Mouse (Mus musculus) neural tube, embryonic 13.5 days (tissue): ENCODE results near the gene Map3k11. TPM values are rescaled to one million over a fixed set of nuclear protein-coding genes. Genes with fewer than 3 reads are reported as not detected.

ENCODE experiments used
- ATAC-seq: fragments of 200-750 bp; cut with Nextera tagmentation; 2 replicates; pipeline ENCODE4 v1.8.0; 2017; ENCODE audit warnings: low read depth, mild to moderate bottlenecking, moderate TSS enrichment, moderate library complexity
- H3K27ac ChIP-seq: fragments of 300-500 bp; sonication (generic); replicated peaks from 2 replicates; pipeline ENCODE4 v1.5.1; 2015; ENCODE audit warnings: moderate library complexity, mild to moderate bottlenecking, inconsistent platforms
- H3K27me3 ChIP-seq: fragments of 300-500 bp; sonication (generic); 2 replicates; pipeline ENCODE4 v1.6.1; 2015; ENCODE audit warnings: mild to moderate bottlenecking, inconsistent platforms
- H3K36me3 ChIP-seq: fragments of 300-500 bp; sonication (generic); 2 replicates; pipeline ENCODE4 v1.6.1; 2015; ENCODE audit warnings: mild to moderate bottlenecking, inconsistent platforms
- H3K4me1 ChIP-seq: fragments of 300-500 bp; sonication (generic); replicated peaks from 2 replicates; pipeline ENCODE4 v1.6.1; 2015; ENCODE audit warnings: inconsistent platforms
- H3K4me2 ChIP-seq: fragments of 300-500 bp; sonication (generic); 2 replicates; pipeline ENCODE4 v1.6.1; 2015; ENCODE audit warnings: inconsistent platforms, mild to moderate bottlenecking, moderate library complexity
- H3K4me3 ChIP-seq: fragments of 300-500 bp; sonication (generic); 2 replicates; pipeline ENCODE4 v1.5.1; 2015; ENCODE audit warnings: mild to moderate bottlenecking, inconsistent platforms
- H3K9ac ChIP-seq: fragments of 300-500 bp; sonication (generic); 2 replicates; pipeline ENCODE4 v1.6.1; 2015; ENCODE audit warnings: moderate library complexity, mild to moderate bottlenecking, inconsistent platforms
- H3K9me3 ChIP-seq: fragments of 300-500 bp; sonication (generic); 2 replicates; pipeline ENCODE4 v1.6.1; 2016; ENCODE audit warnings: inconsistent platforms
- WGBS: fragments of 180-500 bp; shearing (Covaris S2); methylation state at CpG from one replicate; pipeline ENCODE4 v1.1.7; 2015; 5-methylcytosine and 5-hydroxymethylcytosine counted together
- polyA plus RNA-seq: library from polyadenylated mRNA; unstranded; fragments of >200 nt; fragmentation: Nextera tagmentation; extraction: Ambion mirVana; gene quantifications from 2 replicates; pipeline ENCODE4 v1.2.1, GENCODE M21; 2015

Gene Map3k11
- polyA plus RNA-seq, 1 experiment from 2014 or later: 18.0 TPM

DNA sequence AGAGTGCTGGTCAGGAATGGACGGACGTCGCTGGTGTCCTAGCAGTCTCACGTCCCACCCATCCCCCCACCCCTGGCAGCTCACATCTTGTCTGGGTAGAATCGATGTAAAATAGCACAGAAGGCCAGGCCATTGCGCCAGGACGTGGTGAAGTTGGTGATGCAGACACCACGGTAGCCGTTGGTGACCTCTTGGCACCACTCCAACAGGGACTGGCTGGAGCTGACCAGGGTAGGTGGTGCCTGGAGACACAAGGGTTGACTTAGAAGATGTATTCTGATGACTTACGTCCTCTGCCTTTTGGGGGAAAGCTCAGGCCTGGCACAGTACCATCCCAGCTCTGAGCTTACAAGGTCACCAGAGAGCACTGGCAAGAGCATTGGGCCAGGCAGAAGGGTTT, 28.4 kb downstream of the Map3k11 start:
- Histone ChIP-seq H3K36me3 (peaks cover 94% of the 10 kb centered on the region), H3K4me1 (peaks cover 29% of the 10 kb centered on the region)

DNA sequence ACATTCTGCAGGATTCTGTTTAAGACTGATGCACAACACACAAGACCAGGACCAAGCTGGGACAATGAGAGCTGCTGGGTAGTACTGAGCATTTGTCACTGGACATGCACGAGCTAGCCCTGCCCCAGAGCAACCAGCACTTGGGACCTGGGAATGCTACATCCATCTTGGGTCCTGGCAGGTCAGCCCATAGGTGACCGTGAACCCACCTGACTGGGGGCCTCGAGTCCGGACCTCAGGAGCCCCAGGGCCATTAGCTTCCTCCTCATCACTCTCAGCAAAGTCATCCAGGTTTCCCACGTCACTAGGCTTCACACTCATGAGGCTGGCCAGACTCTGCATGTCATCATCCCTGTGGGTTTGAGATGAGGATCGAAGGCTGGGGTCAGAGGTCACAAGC, 32.7 kb downstream of the Map3k11 start:
- ATAC-seq: no peak
- H3K9ac ChIP-seq: no peak overlapping the region

More for the DNA sequence above, 28.4 kb downstream of the Map3k11 start:
- ATAC-seq: no peak
- no peak overlapping the region for H3K4me2 ChIP-seq
- no peaks in the 10 kb centered on the region for H3K27me3 ChIP-seq
- 61% methylated on average over 10 of the region's 10 CpGs for WGBS
- no peak overlapping the region for H3K4me3 ChIP-seq
- H3K9ac ChIP-seq: 0 out of 2 replicates have a peak overlapping the region, but pooled peaks have one; percentile 26
- H3K27ac ChIP-seq: no peak overlapping the region
- no peaks in the 10 kb centered on the region for H3K9me3 ChIP-seq

DNA sequence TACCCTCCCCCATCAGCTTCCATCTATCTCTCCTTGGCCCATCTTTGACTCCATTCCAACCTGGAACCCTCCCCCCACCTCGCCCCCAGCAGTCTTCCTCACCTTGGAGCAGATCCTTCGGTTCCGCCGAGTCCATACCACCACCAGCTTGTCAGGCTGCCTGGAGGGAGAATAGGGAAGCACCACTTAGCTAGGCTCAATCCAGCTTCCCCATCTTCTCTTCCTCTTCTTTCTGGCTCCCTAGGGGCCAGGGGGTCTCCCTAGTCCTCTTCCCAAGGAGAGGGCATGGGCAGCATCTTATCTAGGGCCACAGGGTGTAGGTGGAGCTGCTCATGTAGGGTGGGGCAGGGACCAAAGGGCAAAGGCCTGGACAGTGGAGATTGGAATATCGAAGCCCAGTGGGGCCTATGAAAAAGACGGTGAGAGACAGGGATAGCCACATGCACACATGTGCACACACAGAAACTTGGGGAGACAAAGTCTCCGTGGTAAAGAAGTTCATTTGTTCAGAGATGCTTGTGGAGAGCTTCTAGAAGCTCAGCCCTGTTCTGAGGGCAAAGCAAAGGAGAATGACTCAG, 34.4 kb downstream of the Map3k11 start:
- WGBS: 91% methylated on average over 7 of the region's 7 CpGs
- H3K27me3 ChIP-seq: no peaks in the 10 kb centered on the region
- peaks cover 42% of the 10 kb centered on the region for H3K4me1 ChIP-seq
- H3K9me3 ChIP-seq: no peaks in the 10 kb centered on the region
- no peak overlapping the region for H3K4me3 ChIP-seq
- H3K27ac ChIP-seq: no peak overlapping the region
- ATAC-seq: no peak
- H3K4me2 ChIP-seq: no peak overlapping the region
- H3K9ac ChIP-seq: no peak overlapping the region
- peaks cover 73% of the 10 kb centered on the region for H3K36me3 ChIP-seq

More for the DNA sequence above, 32.7 kb downstream of the Map3k11 start:
- 94% methylated on average over 6 of the region's 6 CpGs for WGBS
- Histone ChIP-seq H3K4me2 (no peak overlapping the region), H3K4me1 (peaks cover 37% of the 10 kb centered on the region), H3K4me3 (no peak overlapping the region), H3K27ac (no peak overlapping the region), H3K9me3 (no peaks in the 10 kb centered on the region), H3K36me3 (peaks cover 85% of the 10 kb centered on the region), H3K27me3 (no peaks in the 10 kb centered on the region)

DNA sequence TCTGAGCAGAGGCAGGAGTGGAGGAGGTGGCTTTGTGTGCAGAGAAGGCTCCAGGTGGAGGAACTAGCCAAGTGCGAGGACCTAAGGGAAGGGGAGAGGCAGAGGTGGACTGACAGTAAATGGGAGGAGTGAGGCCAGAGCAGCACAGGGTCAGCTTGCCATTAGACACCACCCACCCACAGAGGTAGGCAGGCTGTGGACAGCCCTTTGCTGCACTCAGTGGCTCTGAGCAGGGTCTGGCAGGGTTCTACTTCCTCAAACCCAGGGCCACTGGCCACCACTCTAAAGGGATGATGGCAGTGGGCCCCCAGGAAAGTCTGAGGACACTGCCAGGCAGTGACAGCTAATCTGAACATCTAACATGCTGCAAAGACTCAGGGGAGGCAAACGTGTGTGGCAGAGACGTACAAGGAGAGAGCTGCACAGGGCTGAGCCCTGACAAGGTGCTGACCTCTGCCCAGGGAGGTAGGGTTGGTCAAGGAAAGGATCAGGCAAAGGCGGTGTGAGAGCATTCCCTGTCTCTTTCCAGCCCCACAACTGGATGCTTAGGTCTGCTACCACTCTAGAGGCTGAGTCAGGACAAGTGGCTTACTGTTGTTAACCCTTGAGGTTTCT, 35.5 kb downstream of the Map3k11 start:
- WGBS: 78% methylated on average over 4 of the region's 4 CpGs
- Histone ChIP-seq H3K4me2 (peak overlapping the region; percentile 99), H3K9ac (0 out of 2 replicates have a peak overlapping the region, but pooled peaks have one; percentile 72), H3K9me3 (no peaks in the 10 kb centered on the region), H3K4me3 (no peak overlapping the region), H3K4me1 (peaks cover 51% of the 10 kb centered on the region), H3K36me3 (peaks cover 62% of the 10 kb centered on the region), H3K27me3 (no peaks in the 10 kb centered on the region), H3K27ac (no peak overlapping the region)
- no peak for ATAC-seq

DNA sequence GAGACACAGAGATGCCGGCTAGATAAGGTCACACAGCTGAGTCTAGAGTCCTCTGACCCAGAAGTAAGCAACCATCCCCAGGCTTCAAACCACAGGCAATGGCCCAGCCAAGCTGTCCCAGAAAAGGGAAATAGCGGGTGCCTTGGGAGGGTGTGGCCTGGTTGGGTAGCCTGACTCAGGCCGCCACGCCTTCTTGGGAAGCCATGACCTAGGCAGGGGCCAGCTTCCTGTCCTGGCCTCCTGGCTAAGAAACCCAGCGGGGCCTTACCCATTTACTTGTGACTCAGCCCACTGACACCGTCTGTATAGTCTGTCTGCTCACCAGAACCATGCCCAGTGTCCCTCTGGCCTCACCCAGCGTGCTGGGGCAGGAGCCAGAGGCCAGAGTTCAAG, 36.0 kb downstream of the Map3k11 start:
- Histone ChIP-seq H3K4me1 (peaks cover 52% of the 10 kb centered on the region), H3K9me3 (no peaks in the 10 kb centered on the region), H3K4me2 (peak overlapping the region; percentile 99), H3K9ac (peak overlapping the region; percentile 72; the same call in 1 of the 2 replicates), H3K4me3 (peak overlapping the region; percentile 98), H3K36me3 (peaks cover 57% of the 10 kb centered on the region), H3K27ac (no peak overlapping the region), H3K27me3 (no peaks in the 10 kb centered on the region)
- no peak for ATAC-seq
- WGBS: 78% methylated on average over 7 of the region's 7 CpGs

DNA sequence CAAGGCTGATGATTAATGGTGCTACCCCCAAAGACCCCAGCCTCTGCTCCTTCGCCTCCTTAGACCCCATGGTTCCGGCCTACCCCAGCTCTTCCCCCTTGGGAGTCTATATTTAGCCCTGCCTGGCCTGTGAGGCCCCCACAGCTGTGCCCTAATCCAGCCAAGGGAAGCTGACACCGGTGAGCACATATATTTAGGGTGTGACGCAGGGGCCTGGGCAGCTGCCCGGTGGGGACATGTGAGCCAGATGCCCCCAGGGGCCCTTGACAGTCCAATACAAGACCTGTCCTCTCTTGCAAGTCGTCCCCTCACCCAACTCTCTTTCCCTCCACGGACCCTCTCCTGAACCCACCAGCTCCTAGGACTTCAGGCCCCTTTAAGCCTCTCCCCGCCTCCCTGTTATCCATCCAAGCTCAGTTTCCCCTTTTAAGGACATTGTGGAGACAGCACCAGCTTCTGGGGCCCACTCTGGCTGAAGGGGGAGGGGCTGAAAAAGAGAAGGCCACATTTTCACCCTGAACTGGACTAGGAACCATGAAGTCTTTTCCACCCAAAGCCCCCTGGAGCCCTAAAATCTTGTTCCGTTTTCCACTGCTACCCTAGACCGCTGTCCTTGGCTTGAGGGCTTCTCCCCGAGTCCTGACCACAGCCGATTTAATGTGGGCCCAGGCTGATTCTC, 36.6 kb downstream of the Map3k11 start:
- H3K36me3 ChIP-seq: peaks cover 51% of the 10 kb centered on the region
- peak overlapping the region; percentile 72 for H3K9ac ChIP-seq
- H3K9me3 ChIP-seq: no peaks in the 10 kb centered on the region
- H3K27me3 ChIP-seq: no peaks in the 10 kb centered on the region
- peak overlapping the region; percentile 98 for H3K4me3 ChIP-seq
- peak overlapping the region; percentile 99 for H3K4me2 ChIP-seq
- ATAC-seq: no peak
- peaks cover 58% of the 10 kb centered on the region for H3K4me1 ChIP-seq
- H3K27ac ChIP-seq: 0 out of 2 replicates have a peak overlapping the region, but pooled peaks have one; percentile 28
- 72% methylated on average over 12 of the region's 12 CpGs for WGBS

DNA sequence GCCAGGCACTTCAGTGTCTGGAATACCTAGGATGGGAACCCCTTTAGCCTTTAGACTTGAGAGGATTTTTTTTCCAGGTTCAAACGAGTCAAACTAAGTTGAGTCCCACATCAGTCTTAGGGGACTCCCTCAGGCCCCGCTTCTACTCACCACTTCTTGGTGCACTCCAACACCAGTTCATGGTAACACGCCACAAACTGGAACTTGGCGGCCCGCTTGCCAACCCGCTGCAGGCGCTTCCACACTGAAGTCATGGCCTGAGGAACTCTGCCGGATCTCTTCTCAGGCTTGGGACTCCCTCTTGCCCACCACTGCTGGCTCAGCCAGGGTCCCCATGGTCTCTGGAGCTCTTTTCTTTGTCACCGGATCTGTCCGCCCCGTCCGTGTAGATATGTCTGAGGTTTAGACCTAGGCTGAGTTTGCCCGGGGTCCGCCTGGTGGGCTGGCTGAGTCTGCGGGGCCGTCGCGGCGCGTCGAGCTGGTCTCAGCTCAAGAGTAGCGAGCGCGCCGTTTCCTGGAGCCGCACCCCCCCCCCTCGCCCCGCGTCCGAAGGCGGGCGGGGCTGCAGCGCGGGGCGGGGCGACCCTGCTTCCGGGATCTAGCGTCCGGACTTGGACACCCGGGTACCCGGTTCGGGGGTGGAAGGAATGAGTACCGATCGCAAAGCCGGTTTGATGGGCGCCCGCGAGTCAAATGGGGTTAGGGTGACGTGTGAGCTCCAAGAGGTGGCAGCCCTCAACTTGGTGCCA, 37.4 kb downstream of the Map3k11 start, which contains the start of gene Ehbp1l1:
TSS of gene Ehbp1l1 (minus strand) at position 551 of the 749 bp plus-strand sequence.
- H3K9ac ChIP-seq: peak within 1 kb of the TSS; percentile 100
- H3K27ac ChIP-seq: peak within 1 kb of the TSS; percentile 28; the same call in 1 of the 2 replicates
- ATAC-seq: no peak
- WGBS: 13% methylated on average over 49 of the region's 49 CpGs
- H3K4me1 ChIP-seq: peaks cover 66% of the 10 kb centered on the region
- H3K27me3 ChIP-seq: no peaks in the 10 kb centered on the region
- H3K4me2 ChIP-seq: peak within 1 kb of the TSS; percentile 99
- H3K9me3 ChIP-seq: no peaks in the 10 kb centered on the region
- peaks cover 47% of the 10 kb centered on the region for H3K36me3 ChIP-seq
- H3K4me3 ChIP-seq: peak within 1 kb of the TSS; percentile 98

DNA sequence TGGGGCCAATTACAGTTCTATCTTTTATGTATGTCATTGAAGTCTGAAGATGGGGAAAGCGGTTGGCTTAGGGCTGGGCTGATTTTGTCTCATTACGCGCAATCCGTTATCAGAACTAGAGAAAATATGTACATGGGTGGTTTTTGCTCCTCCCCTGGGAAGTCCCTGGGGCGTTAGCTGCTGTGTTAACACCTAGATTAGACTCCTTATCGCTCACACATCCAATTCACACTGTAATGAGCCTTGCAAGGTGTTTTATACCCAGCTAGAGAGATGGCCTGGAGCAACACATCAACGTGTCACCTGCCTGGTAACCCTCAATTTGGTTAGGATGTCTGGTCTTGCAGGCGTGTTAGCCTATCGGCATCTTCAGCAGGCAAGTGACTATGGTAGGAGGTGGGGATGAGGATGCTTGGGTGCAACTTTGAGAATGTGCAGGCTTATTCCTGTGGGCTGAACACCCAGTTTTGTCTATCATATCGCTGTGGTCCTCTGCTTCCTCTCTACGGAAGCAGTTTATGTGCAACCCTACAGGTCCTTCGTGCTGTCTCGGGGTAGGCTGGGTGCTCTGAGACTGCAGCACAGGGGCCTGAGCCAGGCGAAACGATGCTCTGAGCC, 38.5 kb downstream of the Map3k11 start:
- WGBS: 76% methylated on average over 15 of the region's 15 CpGs
- Histone ChIP-seq H3K27me3 (no peaks in the 10 kb centered on the region), H3K4me1 (peaks cover 73% of the 10 kb centered on the region), H3K4me2 (peak overlapping the region; percentile 99), H3K9me3 (no peaks in the 10 kb centered on the region), H3K4me3 (peak overlapping the region; percentile 98), H3K27ac (peak overlapping the region; percentile 98), H3K9ac (peak overlapping the region; percentile 100), H3K36me3 (peaks cover 35% of the 10 kb centered on the region)
- no peak for ATAC-seq

DNA sequence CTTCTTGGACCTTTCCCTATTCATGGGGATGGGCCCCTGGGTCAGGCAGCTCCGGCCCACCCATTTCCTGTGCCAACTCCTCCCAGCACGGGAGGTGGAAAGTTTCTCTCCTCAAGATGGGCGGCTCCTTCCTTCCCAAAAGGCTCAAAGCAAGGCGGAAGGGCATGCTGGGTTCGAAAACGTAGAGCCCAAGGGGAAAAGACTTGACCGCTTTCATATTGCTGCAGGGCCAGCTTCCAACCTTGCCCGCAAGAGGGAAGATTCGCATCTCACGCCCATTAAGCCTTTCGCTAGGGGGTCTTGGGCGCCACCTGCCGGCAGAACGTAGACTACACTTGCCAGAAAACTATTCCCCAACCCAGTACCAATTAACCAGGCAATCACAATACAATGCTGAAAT, 39.2 kb downstream of the Map3k11 start:
- Histone ChIP-seq H3K36me3 (peaks cover 29% of the 10 kb centered on the region), H3K27ac (peak overlapping the region; percentile 98), H3K4me1 (peaks cover 74% of the 10 kb centered on the region), H3K9me3 (no peaks in the 10 kb centered on the region), H3K9ac (peak overlapping the region; percentile 100), H3K4me2 (peak overlapping the region; percentile 99), H3K4me3 (peak overlapping the region; percentile 98), H3K27me3 (no peaks in the 10 kb centered on the region)
- 0 out of 2 replicates have a peak, but pooled peaks have one; percentile 1 for ATAC-seq
- 4% methylated on average over 14 of the region's 14 CpGs for whole genome bisulfite sequencing

DNA sequence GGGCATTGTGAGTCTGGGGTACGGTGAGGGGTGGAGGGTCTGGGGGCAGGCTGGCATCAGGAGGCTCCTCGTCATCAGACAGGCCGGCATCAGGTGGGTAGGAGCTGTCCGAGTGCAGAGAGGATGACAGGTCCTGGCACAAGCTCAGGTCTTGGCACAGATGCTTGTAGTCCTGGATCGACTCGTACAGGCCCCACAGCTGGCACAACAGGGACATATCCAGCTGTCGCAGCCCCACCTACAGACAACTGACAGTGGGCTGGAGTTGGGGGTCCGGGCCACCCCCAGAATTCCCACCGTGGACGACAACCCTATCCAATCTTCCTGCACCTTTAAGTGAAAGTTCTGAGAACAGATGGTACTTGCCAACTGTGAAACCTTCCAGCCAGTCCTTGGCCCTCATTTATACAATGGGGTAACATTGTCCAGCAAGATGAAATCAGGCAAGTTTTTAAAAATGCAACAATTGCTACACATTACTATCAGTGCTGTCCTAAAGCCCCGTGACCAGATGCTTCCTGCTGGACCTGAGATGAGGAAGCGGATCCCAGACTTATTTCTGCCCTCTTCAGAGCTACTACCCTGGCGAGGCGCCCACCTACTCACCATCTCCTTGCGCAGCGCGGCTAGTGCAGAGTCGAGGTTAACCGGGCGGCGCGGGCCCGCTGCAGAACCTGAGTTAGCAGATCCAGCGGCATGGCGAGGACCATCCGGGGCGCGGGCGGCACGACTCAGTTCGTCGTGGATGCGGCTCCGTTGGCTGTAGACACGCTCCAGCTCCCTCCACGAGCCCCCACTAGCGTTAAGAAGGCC, 40.3 kb downstream of the Map3k11 start:
- no peaks in the 10 kb centered on the region for H3K9me3 ChIP-seq
- H3K4me2 ChIP-seq: peak overlapping the region; percentile 99
- peak overlapping the region; percentile 100 for H3K9ac ChIP-seq
- peak overlapping the region; percentile 98 for H3K4me3 ChIP-seq
- no peaks in the 10 kb centered on the region for H3K27me3 ChIP-seq
- peaks cover 19% of the 10 kb centered on the region for H3K36me3 ChIP-seq
- 8% methylated on average over 37 of the region's 37 CpGs for WGBS
- peaks cover 73% of the 10 kb centered on the region for H3K4me1 ChIP-seq
- ATAC-seq: peak; percentile 52
- peak overlapping the region; percentile 98 for H3K27ac ChIP-seq

DNA sequence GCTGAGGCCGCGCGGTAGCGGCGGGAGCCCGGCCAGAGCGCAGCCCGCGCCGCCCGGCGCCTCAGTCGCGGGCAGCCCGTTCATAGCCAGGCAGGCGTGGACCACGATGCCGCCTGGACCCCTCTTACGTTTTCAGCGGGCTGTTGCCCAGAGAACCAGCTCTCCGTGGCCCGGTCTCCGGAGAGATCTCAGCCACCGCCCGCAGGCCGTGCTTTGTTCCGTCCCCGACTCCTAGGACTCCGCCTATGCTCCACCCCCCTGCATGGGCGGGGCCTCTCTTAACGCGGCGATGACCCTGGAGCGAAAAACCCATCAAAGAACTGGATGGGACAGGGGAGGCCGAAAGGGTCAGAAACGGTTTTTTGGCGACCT, 40.9 kb downstream of the Map3k11 start, which contains the start of gene Fam89b:
TSS of gene Fam89b (minus strand) at position 210 of the 372 bp plus-strand sequence.
- Histone ChIP-seq H3K4me1 (peaks cover 67% of the 10 kb centered on the region), H3K27me3 (no peaks in the 10 kb centered on the region)
- WGBS: under 1% methylated on average over 37 of the region's 37 CpGs

More for the DNA sequence above, 40.9 kb downstream of the Map3k11 start, which contains the start of gene Fam89b:
- Histone ChIP-seq H3K9me3 (no peaks in the 10 kb centered on the region), H3K9ac (peak within 1 kb of the TSS; percentile 100), H3K27ac (peak within 1 kb of the TSS; percentile 98), H3K4me3 (peak within 1 kb of the TSS; percentile 98), H3K36me3 (peaks cover 13% of the 10 kb centered on the region), H3K4me2 (peak within 1 kb of the TSS; percentile 99)
- peak; percentile 78 for ATAC-seq
